Mouse (Mus musculus): ENCODE results near the gene Hoxa9. TPM values are rescaled to one million over a fixed set of nuclear protein-coding genes. Genes with fewer than 3 reads are reported as not detected.

The Hoxa9 gene
- 58.5 TPM for polyA plus RNA-seq (2014; fragmentation: Illumina TruSeq; extraction: RNeasy Lipid Tissue Mini Kit (QIAGEN cat#74804); ENCODE audit: low read depth, low replicate concordance)

DNA sequence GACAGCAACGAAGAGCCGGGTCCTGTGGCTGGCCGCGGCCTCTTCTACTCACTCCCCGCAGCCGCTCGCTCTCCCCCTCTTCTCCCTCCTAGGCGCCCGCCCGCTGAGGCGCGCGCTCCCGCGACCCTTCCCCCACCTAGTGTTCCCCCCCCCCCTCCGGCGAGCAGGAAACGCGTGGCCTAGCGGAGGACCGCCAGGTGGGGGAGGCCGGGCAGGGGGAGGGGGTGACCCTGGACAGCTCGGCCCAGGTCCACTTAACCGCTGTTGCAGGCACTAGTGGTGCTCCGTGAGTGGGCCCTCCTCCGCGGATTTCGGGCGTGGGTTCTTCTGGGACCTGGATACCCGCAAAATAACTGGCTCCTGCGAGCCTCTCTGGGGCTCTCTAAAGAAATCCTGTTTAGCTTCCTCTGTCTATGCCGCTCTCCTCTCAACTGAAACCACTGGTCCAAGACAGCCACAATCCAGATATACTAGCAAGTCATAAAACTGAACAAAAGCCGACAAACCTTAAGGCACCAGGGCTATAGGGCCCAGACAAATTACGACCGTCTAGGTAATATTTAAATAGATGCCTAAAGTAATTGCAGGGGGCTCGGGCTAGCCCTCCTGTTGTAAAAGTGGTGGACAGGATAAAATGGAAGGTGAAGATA lies at the start of gene Hoxa9:
TSS of gene Hoxa9 (minus strand) at position 574 of the 650 bp plus-strand sequence.

DNA sequence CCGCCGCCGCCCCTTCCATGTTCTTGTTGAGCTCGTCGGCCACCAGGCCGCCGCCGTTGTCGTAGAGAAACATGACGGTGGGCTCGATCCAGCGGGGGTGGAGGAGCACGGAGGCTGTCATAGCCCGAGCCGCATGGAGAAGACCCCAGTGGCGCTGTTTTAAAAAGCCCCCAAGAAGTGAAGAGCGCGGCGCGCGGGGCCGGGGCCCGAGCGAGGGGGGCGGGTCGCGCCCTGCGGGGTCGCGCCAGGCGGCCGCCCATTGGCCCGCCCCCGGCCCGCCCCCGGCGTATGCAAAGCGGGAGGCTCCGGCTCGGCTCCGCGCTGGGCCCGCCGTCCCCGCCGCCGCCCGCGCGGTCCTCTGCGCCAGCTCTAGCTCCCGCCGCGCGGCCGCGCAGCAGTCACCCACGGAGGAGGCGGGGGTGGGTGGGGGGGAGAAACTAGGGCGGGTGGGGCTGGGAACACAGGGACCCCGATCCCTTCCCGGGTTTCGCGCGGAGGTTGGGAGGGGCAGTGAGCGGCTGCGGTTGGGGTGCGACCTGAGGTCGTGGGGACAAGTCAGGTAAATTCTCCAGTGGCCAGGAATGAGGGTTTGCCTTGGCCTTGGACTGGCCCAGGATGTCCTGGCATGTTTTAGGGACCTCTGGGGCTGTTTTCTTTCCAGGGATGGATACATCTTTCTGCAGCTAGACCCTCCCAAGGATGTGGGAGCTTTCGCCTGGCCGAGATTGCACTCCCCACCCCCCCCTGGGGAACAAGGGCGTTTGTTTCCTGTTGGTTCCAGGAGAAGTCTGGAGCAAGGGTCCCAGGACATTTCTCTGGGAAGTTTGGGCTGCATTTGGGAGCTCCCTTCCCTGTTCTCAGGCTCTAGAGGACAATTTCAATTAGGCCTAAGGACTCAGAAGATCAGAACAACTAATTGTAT lies 30.0 kb upstream of the Hoxa9 start, which contains the start of gene Hoxa13:
TSS of gene Hoxa13 (minus strand) at position 227 of the 922 bp plus-strand sequence.

DNA sequence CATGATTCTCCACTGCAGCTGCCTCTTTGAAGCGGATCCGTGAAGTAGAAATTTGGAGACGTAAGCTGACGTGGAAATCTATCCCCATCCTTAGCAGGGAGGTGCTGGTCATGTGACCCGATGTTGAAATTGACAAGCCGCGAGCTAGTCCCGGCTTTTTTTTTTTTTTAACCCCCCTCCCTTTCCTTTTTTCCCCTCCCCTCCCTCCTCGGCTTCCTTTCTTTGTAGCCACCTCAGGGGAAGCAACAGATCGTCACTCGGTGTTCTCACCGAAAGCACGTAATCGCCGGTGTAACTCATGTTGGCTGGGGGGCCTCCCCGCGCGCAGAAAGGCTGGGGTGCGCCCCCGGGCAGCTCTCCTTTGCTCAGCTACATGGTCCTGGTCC lies 14.9 kb upstream of the Hoxa9 start, which contains the start of gene Hoxa11:
TSS of gene Hoxa11 (minus strand) at position 54 of the 386 bp plus-strand sequence.

DNA sequence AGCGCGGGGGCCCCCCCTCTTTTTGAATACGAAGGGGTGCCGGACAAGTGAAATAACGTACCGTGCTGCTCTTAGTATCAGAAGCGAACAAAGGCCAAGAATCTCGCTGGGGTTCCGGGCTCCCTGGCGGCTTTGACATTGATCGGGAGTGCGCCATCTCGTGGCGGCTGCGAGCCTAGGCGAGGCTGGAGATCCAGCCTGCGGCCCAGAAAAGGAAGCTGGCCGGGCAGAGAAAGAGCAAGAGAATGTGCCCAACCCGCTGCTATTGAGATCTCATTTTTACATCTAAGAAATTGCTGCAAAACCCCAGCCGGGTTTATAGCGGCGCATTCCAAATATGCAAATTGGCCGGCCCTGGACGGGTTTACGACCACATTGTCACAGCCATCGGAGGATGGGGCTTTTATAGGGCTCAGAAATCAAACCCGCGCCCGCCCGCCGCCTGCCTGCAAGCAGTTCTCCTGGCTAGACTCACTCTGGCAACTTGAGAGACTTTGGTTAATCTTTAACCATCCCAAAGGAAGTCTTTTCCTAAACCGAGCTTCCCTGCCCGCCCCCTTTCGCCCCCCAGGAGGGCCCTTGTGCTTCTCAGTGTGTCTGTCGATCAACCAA lies 9.6 kb upstream of the Hoxa9 start, which contains the start of gene Hoxa10:
TSS of gene Hoxa10 (minus strand) at position 466 of the 612 bp plus-strand sequence.

DNA sequence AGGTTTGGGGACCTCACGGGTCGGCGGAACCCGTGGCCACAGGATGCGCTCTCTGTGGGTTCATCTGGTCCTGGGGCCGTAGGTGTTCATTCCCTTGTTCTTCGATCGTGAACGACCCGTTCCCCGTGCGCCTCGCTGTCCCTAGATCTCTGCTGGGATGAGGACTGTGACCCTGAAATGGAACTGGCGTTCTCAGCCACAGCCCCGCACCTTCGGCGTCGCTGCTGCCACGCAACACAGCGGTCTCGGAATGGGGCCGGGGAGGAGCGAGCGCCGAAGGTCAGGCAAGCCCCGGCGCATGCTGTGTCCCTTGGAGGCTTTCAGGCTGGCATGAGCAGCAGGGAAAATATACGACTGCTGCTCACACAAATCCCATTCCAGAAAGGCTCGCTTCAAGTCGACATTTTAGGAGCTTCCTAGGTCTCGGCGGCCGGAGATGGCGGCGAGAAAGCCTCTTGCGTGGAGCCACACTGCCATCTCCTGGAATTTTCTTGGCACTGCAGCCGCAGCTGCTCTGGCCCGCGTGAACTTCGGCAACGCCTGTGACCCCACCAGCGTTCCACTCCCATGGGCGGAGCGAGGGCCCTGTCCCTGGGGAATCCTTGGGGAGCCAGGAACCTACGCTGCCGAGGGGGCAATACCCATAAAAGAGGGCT lies 9.4 kb downstream of the Hoxa9 start, which contains the start of gene Hoxa7:
TSS of gene Hoxa7 (minus strand) at position 518 of the 656 bp plus-strand sequence.

DNA sequence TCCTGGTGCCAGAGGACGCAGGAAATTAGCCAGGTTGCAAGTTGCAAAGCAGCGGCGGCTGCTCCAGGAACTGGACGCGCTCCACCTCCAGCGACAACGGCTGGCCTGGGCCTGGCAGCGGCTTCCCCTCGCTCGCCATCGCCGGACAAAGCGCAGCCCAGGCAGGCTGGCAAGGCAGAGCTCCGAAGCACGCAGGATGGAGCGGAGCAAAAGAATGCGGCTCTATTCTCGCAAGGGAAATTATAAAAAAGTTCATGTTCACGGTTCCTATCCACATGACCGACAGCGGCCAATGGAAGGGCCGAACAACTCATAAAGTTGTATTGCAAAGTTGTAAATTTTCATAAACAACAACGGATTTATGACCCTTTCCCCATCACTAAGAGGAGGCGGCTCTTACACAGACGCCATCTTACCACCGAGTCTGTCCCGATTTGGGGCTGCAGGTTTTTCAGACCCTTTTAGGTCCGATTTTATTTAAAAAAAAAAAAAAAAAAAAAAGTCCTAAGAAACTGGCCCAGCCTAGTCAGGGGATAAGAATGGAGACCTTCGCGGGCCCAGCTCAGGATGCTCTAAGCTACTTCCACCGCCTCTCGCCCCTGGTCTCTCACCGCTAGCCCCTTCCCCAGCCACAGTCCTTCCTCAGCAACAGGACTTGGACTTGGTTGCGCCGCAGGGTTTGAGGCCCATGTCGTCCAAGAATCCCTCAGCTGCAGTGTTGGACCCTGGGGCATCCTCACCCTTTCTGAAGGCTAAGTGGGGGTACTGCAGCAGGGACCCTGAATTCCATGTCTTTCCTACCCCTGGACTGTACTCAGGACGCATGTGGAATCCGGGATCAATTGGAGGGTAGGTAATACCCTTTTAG lies 17.5 kb downstream of the Hoxa9 start, which contains the start of the genes Hoxa3 and Gm28308:
TSS of gene Hoxa3 (minus strand) at position 218 of the 868 bp plus-strand sequence.
TSS of gene Gm28308 (minus strand) at position 221 of the 868 bp plus-strand sequence.

DNA sequence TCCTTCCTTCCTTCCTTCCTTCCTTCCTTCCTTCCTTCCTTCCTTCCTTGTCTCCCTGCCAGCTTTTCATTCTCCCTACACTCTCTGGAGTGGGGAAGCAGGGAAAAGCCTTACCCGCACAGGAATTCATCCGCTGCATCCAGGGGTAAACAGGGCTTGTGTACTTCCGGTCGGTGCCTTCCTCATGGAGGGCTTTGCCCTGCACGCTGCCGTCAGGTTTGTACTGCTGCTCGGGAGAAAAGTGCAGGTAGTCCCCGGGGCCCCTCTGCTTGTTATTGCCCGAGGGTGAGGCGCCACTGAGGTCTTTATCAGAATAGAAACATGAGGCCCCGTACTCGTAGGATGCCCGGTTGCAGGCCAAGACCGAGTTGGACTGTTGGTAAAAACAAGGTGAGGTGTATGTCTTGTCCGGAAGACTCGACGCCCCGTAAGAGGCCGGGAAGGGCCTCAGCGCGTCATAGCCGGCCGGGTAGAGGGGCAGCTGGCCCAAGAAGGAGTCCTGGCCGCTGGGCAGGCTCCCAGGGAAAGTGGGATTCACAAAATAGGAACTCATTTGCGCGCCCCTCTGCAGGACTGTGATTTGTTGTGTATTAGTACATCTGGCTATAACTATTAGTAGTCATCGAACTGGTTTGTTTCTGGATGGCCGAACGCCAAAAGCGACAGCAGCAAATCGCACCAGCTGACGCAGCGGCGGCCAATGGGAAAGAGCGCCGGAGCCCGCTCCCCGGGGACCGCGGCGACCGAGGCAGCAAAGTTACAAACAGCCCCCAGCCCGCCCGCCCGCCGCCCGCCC lies 22.6 kb downstream of the Hoxa9 start, which contains the start of gene Hoxa6:
TSS of gene Hoxa6 (minus strand) at position 651 of the 796 bp plus-strand sequence.

DNA sequence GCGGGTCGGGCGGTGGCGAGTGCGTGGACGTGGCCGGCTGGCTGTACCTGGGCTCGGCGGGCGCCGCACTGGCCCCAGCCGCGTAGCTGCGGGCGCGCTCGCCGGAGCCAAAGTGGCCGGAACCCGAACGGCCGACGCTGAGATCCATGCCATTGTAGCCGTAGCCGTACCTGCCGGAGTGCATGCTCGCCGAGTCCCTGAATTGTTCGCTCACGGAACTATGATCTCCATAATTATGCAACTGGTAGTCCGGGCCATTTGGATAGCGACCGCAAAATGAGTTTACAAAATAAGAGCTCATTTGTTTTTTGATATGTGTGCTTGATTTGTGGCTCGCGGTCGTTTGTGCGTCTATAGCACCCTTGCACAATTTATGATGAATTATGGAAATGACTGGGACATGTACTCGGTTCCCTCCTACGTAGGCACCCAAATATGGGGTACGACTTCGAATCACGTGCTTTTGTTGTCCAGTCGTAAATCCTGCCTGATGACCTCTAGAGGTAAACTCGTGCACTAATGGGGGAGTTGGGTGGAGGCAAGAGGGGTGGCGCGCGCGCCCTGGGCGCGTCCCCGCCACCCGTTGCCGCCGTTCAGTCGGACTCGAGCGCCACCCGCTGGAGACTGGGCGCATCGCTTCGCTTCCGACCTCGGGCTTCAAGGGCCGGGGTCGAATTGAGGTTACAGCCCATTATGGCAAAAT lies 26.7 kb downstream of the Hoxa9 start, which contains the start of gene Hoxa5:
TSS of gene Hoxa5 (minus strand) at position 538 of the 703 bp plus-strand sequence.

DNA sequence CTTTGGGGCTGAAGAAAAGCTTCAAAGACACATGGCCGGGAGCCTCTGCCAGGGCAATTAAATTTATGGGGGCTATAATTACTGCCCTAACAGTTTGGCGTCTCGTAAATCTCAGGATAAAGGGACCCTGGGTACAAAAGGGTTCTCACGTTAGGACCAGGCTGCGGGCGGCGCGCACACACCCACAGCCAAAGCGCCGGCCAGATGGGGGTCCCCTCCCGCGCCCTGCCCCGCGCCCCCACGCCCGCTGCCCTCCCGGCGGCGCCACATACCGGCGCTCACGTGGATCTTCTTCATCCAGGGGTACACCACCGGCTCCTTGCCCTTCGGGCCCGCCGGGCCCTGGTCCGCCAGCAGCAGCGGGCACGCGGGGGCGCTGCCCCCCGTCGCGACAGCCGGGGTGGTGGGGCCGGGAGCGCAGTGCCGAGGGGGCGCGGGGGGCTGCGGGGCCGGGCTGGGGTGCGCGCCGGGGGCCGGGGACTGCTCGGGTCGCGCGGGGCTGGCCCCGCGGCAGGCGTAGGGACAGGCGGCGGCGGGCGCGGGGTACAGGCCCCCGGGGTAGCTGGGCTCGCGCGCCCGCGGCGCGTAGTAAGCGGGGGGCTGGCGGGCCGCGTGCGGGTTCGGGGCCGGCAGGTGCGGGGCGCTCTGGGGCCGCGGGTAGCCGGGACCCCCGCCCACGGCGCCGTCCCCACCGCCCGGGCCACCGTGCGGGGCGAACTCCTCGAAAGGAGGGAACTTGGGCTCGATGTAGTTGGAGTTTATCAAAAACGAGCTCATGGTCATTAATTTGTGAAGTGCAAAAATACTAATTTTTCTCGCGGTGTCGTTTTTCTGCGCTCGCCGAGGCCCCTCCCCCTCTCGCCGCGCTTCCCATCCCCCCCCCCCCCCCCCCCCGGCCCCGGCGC lies 39.7 kb downstream of the Hoxa9 start, which contains the start of gene Hoxa4:
TSS of gene Hoxa4 (minus strand) at position 848 of the 905 bp plus-strand sequence.

DNA sequence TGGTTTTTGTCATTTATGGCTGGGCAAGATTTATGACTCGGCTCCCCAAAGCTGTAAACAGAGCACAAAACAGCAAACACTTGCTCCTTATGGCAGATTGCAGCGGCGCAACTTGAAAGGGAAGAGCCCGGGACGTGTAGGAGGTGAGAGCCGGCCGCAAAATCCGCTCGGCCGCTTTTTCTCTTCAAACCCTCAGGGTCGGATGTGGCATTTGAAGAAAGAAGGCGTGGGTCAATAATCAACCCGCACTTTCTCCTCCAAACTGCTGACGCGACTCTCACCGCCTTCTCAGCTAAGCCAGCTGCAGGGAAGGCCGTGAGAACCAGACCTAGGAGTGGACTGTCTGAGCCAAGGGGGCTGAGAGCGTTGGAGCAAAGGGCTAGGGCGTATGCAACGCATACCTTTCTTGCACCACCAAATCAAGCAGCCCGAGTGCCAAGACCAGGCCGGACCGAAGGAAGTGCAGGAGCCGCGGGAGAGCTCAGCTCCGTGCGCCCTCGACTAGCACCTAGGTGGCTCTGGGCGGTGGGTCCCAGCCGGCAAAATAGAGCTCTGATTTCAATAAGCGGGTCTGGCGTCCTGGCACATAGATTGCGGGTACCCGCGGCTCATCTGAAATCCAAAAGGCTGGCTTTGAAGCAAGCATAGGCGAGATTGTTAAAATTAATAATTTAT lies 53.7 kb downstream of the Hoxa9 start, which contains the start of gene 5730596B20Rik:
TSS of gene 5730596B20Rik (plus strand) at position 438 of the 675 bp plus-strand sequence.

Other genes with a start within 250 kb of the Hoxa9 start
- gene Skap2, start 218.5 kb downstream of the Hoxa9 start, polyA plus RNA-seq (2014; fragmentation: Illumina TruSeq; extraction: RNeasy Lipid Tissue Mini Kit (QIAGEN cat#74804); ENCODE audit: low read depth, low replicate concordance), result 76.1 TPM
- gene Hoxa1, start 72.8 kb downstream of the Hoxa9 start, polyA plus RNA-seq (2014; fragmentation: Illumina TruSeq; extraction: RNeasy Lipid Tissue Mini Kit (QIAGEN cat#74804); ENCODE audit: low read depth, low replicate concordance), result 1.6 TPM
- gene Hoxa2, start 66.3 kb downstream of the Hoxa9 start, polyA plus RNA-seq (2014; fragmentation: Illumina TruSeq; extraction: RNeasy Lipid Tissue Mini Kit (QIAGEN cat#74804); ENCODE audit: low read depth, low replicate concordance), result 1.6 TPM
- gene 5730596B20Rik, start 53.6 kb downstream of the Hoxa9 start, polyA plus RNA-seq (2014; fragmentation: Illumina TruSeq; extraction: RNeasy Lipid Tissue Mini Kit (QIAGEN cat#74804); ENCODE audit: low read depth, low replicate concordance), result 0.16 TPM
- gene Hoxa4, start 39.3 kb downstream of the Hoxa9 start, polyA plus RNA-seq (2014; fragmentation: Illumina TruSeq; extraction: RNeasy Lipid Tissue Mini Kit (QIAGEN cat#74804); ENCODE audit: low read depth, low replicate concordance), result 2.3 TPM
- 22.0 TPM for gene Hoxa5, start 26.5 kb downstream of the Hoxa9 start, polyA plus RNA-seq (2014; fragmentation: Illumina TruSeq; extraction: RNeasy Lipid Tissue Mini Kit (QIAGEN cat#74804); ENCODE audit: low read depth, low replicate concordance)
- gene Hoxa6, start 22.4 kb downstream of the Hoxa9 start, polyA plus RNA-seq (2014; fragmentation: Illumina TruSeq; extraction: RNeasy Lipid Tissue Mini Kit (QIAGEN cat#74804); ENCODE audit: low read depth, low replicate concordance), result not detected
- gene Hoxa3, start 17.8 kb downstream of the Hoxa9 start, polyA plus RNA-seq (2014; fragmentation: Illumina TruSeq; extraction: RNeasy Lipid Tissue Mini Kit (QIAGEN cat#74804); ENCODE audit: low read depth, low replicate concordance), result 8.8 TPM
- not detected for gene Gm28308, start 17.8 kb downstream of the Hoxa9 start, polyA plus RNA-seq (2014; fragmentation: Illumina TruSeq; extraction: RNeasy Lipid Tissue Mini Kit (QIAGEN cat#74804); ENCODE audit: low read depth, low replicate concordance)
- gene Hoxa7, start 9.2 kb downstream of the Hoxa9 start, polyA plus RNA-seq (2014; fragmentation: Illumina TruSeq; extraction: RNeasy Lipid Tissue Mini Kit (QIAGEN cat#74804); ENCODE audit: low read depth, low replicate concordance), result 26.5 TPM
- 76.9 TPM for gene Hoxa10, start 9.8 kb upstream of the Hoxa9 start, polyA plus RNA-seq (2014; fragmentation: Illumina TruSeq; extraction: RNeasy Lipid Tissue Mini Kit (QIAGEN cat#74804); ENCODE audit: low read depth, low replicate concordance)
- gene Hoxa11, start 14.7 kb upstream of the Hoxa9 start, polyA plus RNA-seq (2014; fragmentation: Illumina TruSeq; extraction: RNeasy Lipid Tissue Mini Kit (QIAGEN cat#74804); ENCODE audit: low read depth, low replicate concordance), result 2.5 TPM
- gene Hoxa13, start 29.8 kb upstream of the Hoxa9 start, polyA plus RNA-seq (2014; fragmentation: Illumina TruSeq; extraction: RNeasy Lipid Tissue Mini Kit (QIAGEN cat#74804); ENCODE audit: low read depth, low replicate concordance), result not detected
- gene Evx1, start 82.4 kb upstream of the Hoxa9 start, polyA plus RNA-seq (2014; fragmentation: Illumina TruSeq; extraction: RNeasy Lipid Tissue Mini Kit (QIAGEN cat#74804); ENCODE audit: low read depth, low replicate concordance), result not detected

Measured in kidney, adult 10 weeks (tissue).